Mouse (Mus musculus) limb, embryonic 13.5 days (tissue): ENCODE measurements around the gene Atp1a3. TPM values are rescaled to one million over a fixed set of nuclear protein-coding genes. Genes with fewer than 3 reads are reported as not detected.
A peak's percentile ranks its signal among the peaks of the same experiment; 100 is the strongest.

Experiments used
- ATAC-seq: fragments of 200-750 bp; cut with Nextera tagmentation; 2 replicates; pipeline ENCODE4 v1.8.0; 2017; ENCODE audit warnings: low read depth, moderate number of reproducible peaks, moderate TSS enrichment; ENCODE audit not compliant: low FRiP score
- H3K27ac ChIP-seq: fragments of 300-500 bp; sonication (generic); 2 replicates; pipeline ENCODE4 v1.5.1; 2015; ENCODE audit warnings: inconsistent platforms, mild to moderate bottlenecking, moderate library complexity
- H3K27me3 ChIP-seq: fragments of 300-500 bp; sonication (generic); 2 replicates; pipeline ENCODE4 v1.6.1; 2015; ENCODE audit warnings: mild to moderate bottlenecking, inconsistent platforms
- H3K36me3 ChIP-seq: fragments of 300-500 bp; sonication (generic); 2 replicates; pipeline ENCODE4 v1.6.1; 2015; ENCODE audit warnings: inconsistent platforms, mild to moderate bottlenecking, moderate library complexity
- H3K4me1 ChIP-seq: fragments of 300-500 bp; sonication (generic); 2 replicates; pipeline ENCODE4 v1.6.1; 2015; ENCODE audit warnings: inconsistent platforms
- H3K4me2 ChIP-seq: fragments of 300-500 bp; sonication (generic); replicated peaks from 2 replicates; pipeline ENCODE4 v1.6.1; 2015; ENCODE audit warnings: inconsistent platforms, mild to moderate bottlenecking, moderate library complexity
- H3K4me3 ChIP-seq: fragments of 300-500 bp; sonication (generic); 2 replicates; pipeline ENCODE4 v1.5.1; 2015; ENCODE audit warnings: moderate library complexity, mild to moderate bottlenecking, inconsistent platforms
- H3K9ac ChIP-seq: fragments of 300-500 bp; sonication (generic); 2 replicates; pipeline ENCODE4 v1.6.1; 2015; ENCODE audit warnings: mild to moderate bottlenecking, inconsistent platforms
- H3K9me3 ChIP-seq: fragments of 300-500 bp; sonication (generic); 2 replicates; pipeline ENCODE4 v1.6.1; 2016; ENCODE audit warnings: inconsistent platforms
- WGBS: fragments of 180-500 bp; shearing (Covaris S2); methylation state at CpG from one replicate; pipeline ENCODE4 v1.1.7; 2015; 5-methylcytosine and 5-hydroxymethylcytosine counted together
- polyA plus RNA-seq: library from polyadenylated mRNA; unstranded; fragments of >200 nt; fragmentation: Nextera tagmentation; extraction: Ambion mirVana; gene quantifications from 2 replicates; pipeline ENCODE4 v1.2.1, GENCODE M21; 2015

Gene Atp1a3
- polyA plus RNA-seq, 1 experiment from 2014 or later: 0.59 TPM

DNA sequence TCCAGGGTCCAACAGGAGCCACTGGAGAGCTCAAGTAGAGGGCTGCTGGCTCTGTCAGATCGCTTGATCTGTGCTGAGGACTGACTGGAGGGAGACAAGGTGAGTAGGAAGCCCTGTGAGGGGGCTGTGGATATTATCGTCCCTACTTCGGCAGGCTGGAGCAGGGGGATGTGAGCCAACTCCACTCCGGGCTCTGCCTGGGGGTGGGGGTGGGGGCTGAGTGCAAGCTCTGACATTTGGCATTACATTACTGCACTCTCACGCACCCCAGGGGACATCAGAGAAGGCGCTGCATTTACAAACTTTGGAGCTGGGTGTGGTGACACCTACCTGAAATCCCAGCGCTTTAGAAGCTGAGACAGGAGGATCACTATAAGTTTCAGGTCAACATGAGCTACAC, 5.8 kb upstream of the Atp1a3 start:
- Histone ChIP-seq H3K27ac (no peak overlapping the region), H3K4me1 (peaks cover 18% of the 10 kb centered on the region), H3K9ac (no peak overlapping the region), H3K9me3 (no peaks in the 10 kb centered on the region), H3K4me2 (no peak overlapping the region), H3K27me3 (peaks cover 73% of the 10 kb centered on the region), H3K4me3 (no peak overlapping the region), H3K36me3 (peaks cover 50% of the 10 kb centered on the region)
- WGBS: 53% methylated on average over 7 of the region's 7 CpGs
- ATAC-seq: no peak

GRCm38 (mm10) chr7:25010090-25010913, 4.5 kb upstream of the Atp1a3 start:
- ATAC-seq: no peak
- Histone ChIP-seq H3K4me1 (peaks cover 26% of the 10 kb centered on the region), H3K9ac (0 out of 2 replicates have a peak overlapping the region, but pooled peaks have one; percentile 13), H3K9me3 (no peaks in the 10 kb centered on the region), H3K36me3 (peaks cover 38% of the 10 kb centered on the region), H3K27me3 (peaks cover 86% of the 10 kb centered on the region), H3K27ac (no peak overlapping the region), H3K4me3 (peak overlapping the region; percentile 39), H3K4me2 (peak overlapping the region; percentile 65)
- 3% methylated on average over 79 of the region's 97 CpGs for WGBS

GRCm38 (mm10) chr7:25009099-25009700, 3.4 kb upstream of the Atp1a3 start:
- Histone ChIP-seq H3K36me3 (peaks cover 27% of the 10 kb centered on the region), H3K4me3 (no peak overlapping the region; the same call in 1 of the 2 replicates), H3K4me2 (peak overlapping the region; percentile 14; the same call in 1 of the 2 replicates), H3K27ac (no peak overlapping the region), H3K27me3 (peaks cover 97% of the 10 kb centered on the region), H3K9me3 (no peaks in the 10 kb centered on the region), H3K4me1 (peaks cover 28% of the 10 kb centered on the region), H3K9ac (no peak overlapping the region)
- WGBS: 9% methylated on average over 20 of the region's 20 CpGs
- ATAC-seq: no peak

GRCm38 (mm10) chr7:25008635-25009034, 2.9 kb upstream of the Atp1a3 start:
- WGBS: 1% methylated on average over 17 of the region's 17 CpGs
- Histone ChIP-seq H3K4me1 (peaks cover 30% of the 10 kb centered on the region), H3K9me3 (no peaks in the 10 kb centered on the region), H3K27me3 (peaks cover 100% of the 10 kb centered on the region), H3K4me2 (peak overlapping the region; percentile 14; the same call in 1 of the 2 replicates), H3K4me3 (no peak overlapping the region; the same call in 1 of the 2 replicates), H3K27ac (no peak overlapping the region), H3K9ac (no peak overlapping the region), H3K36me3 (peaks cover 21% of the 10 kb centered on the region)
- peak; percentile 55; the same call in 1 of the 2 replicates for ATAC-seq

DNA sequence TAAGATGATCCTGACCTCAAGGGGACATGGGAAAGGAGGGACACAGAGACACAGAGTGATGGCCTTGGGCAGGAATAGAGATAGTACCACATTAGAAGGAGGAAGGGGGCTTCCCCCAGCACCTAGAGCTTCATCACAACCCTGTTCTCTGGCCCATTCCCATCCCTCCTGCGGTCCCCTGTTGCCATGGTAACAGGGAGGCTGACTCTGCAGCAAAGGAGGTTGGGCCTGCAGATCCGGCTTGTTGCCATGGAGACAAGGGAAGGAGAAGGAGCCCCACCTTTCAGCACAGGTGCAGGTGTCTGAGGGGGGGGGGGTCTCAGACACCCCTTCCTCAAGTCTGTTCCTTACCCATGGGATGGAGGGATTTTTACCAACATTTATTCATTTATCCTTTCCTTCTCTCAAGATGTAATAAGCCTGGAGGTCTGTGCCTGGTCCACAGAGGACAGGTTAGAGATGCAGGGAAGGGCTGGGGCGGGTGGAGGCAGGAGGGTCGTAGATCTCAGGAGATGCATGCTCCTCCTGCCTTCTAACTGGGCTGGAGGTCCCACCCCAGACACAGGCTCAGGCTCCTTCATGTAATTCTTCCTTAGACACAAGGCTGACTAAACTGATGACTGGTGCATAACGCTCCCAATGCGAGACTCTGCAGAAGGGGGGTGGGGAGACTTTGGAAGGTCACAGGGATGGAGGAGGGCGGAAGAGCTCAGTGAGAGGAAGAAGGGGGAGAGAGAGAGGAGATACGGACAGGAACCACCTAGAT, 2.0 kb upstream of the Atp1a3 start:
- H3K27ac ChIP-seq: no peak overlapping the region
- whole genome bisulfite sequencing: 33% methylated on average over 8 of the region's 8 CpGs
- no peak overlapping the region for H3K9ac ChIP-seq
- peaks cover 34% of the 10 kb centered on the region for H3K4me1 ChIP-seq
- no peak overlapping the region for H3K4me3 ChIP-seq
- H3K27me3 ChIP-seq: peaks cover 96% of the 10 kb centered on the region
- H3K9me3 ChIP-seq: no peaks in the 10 kb centered on the region
- no peak overlapping the region for H3K4me2 ChIP-seq
- no peak for ATAC-seq
- H3K36me3 ChIP-seq: peaks cover 13% of the 10 kb centered on the region

DNA sequence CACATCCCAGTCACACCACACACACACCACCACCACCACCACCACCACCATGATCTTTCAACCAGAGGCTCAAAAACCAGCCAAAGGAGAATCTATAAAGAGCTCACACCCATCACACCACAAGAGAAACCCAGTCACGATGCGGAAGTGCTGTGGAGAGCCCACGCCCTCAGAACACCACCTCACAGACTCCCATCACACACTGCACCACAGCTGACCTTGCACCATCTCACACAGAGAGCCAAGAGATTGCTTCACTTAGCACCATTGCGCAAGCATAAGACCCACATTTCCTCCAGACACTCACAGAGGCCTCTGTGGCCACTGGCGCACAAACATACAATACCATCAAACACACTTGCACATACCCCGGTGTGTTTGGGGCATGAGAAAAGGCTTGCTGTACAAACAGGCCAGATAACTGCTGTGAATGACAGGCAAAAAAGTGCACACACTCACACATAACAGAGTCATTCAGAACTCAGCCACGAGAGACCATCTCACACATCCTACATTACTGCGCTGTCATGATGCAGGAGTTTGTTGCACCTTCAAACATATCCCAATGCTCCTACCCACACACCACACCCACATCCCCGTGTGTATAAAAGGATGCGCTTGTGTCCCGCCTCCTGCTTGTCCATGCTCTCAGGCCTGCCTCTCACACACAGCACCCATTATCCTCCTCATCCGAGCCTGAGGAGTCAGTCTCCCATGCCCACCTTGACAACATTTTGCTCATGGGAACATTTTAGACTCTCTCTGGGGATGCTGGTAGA, 1.0 kb upstream of the Atp1a3 start:
- Histone ChIP-seq H3K27ac (no peak overlapping the region), H3K36me3 (0 out of 2 replicates have a peak, but pooled peaks cover 3% of the 10 kb centered on the region), H3K9me3 (no peaks in the 10 kb centered on the region), H3K4me2 (no peak overlapping the region), H3K4me3 (no peak overlapping the region), H3K27me3 (peaks cover 90% of the 10 kb centered on the region), H3K4me1 (peaks cover 34% of the 10 kb centered on the region), H3K9ac (no peak overlapping the region)
- no peak for ATAC-seq
- 77% methylated on average over 12 of the region's 12 CpGs for WGBS

- no peaks in the 10 kb centered on the region for H3K36me3 ChIP-seq
- no peak overlapping the region for H3K27ac ChIP-seq
- peaks cover 86% of the 10 kb centered on the region for H3K27me3 ChIP-seq
- H3K4me3 ChIP-seq: peak overlapping the region; percentile 43
- ATAC-seq: no peak
- WGBS: 70% methylated on average over 3 of the region's 3 CpGs
- peak overlapping the region; percentile 71 for H3K4me2 ChIP-seq
- H3K9ac ChIP-seq: no peak overlapping the region
- no peaks in the 10 kb centered on the region for H3K9me3 ChIP-seq
- peaks cover 34% of the 10 kb centered on the region for H3K4me1 ChIP-seq
Observed at GRCm38 (mm10) chr7:25006171-25006570, 413 bp upstream of the Atp1a3 start.

GRCm38 (mm10) chr7:25004806-25005205, 952 bp downstream of the Atp1a3 start:
- whole genome bisulfite sequencing: 38% methylated on average over 8 of the region's 9 CpGs

GRCm38 (mm10) chr7:25003820-25004388, 1.9 kb downstream of the Atp1a3 start:
- no peaks in the 10 kb centered on the region for H3K36me3 ChIP-seq
- no peak for ATAC-seq
- no peaks in the 10 kb centered on the region for H3K9me3 ChIP-seq
- no peak overlapping the region for H3K27ac ChIP-seq
- H3K4me1 ChIP-seq: peaks cover 17% of the 10 kb centered on the region
- peaks cover 63% of the 10 kb centered on the region for H3K27me3 ChIP-seq
- H3K4me2 ChIP-seq: no peak overlapping the region
- H3K9ac ChIP-seq: no peak overlapping the region
- WGBS: 82% methylated on average over 8 of the region's 8 CpGs
- H3K4me3 ChIP-seq: no peak overlapping the region

More at GRCm38 (mm10) chr7:25004806-25005205, 952 bp downstream of the Atp1a3 start:
- no peak overlapping the region for H3K4me3 ChIP-seq
- no peak overlapping the region for H3K27ac ChIP-seq
- peaks cover 25% of the 10 kb centered on the region for H3K4me1 ChIP-seq
- H3K27me3 ChIP-seq: peaks cover 72% of the 10 kb centered on the region
- no peak overlapping the region; the same call in 1 of the 2 replicates for H3K4me2 ChIP-seq
- no peak overlapping the region for H3K9ac ChIP-seq
- ATAC-seq: no peak
- H3K36me3 ChIP-seq: no peaks in the 10 kb centered on the region
- H3K9me3 ChIP-seq: no peaks in the 10 kb centered on the region

DNA sequence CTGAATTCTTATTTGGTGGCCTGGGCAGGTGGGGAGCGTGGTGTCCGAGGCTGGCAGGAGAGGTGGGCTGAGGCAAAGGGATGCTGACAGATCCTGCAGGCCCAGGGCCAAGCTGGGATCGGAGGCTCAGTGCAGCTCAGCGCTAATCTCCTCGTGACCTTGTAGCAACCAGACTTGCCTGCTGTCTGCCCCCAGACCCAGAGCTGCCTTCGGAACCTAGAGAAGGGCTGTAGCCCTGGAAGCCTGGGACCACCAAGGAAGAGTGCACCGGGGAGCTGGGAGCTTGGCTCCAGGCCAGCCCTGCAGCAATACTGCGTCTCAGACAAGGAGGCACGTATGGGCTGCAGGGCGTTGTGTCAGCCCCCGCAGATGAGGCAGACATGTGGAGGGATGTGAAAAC, 2.5 kb downstream of the Atp1a3 start:
- Histone ChIP-seq H3K9me3 (no peaks in the 10 kb centered on the region), H3K4me3 (no peak overlapping the region), H3K27me3 (peaks cover 57% of the 10 kb centered on the region), H3K9ac (no peak overlapping the region), H3K4me1 (peaks cover 16% of the 10 kb centered on the region), H3K4me2 (no peak overlapping the region), H3K36me3 (no peaks in the 10 kb centered on the region), H3K27ac (no peak overlapping the region)
- no peak for ATAC-seq
- 39% methylated on average over 11 of the region's 11 CpGs for WGBS

- Histone ChIP-seq H3K27me3 (peaks cover 31% of the 10 kb centered on the region), H3K36me3 (no peaks in the 10 kb centered on the region), H3K4me3 (no peak overlapping the region), H3K4me2 (no peak overlapping the region), H3K27ac (no peak overlapping the region), H3K9me3 (no peaks in the 10 kb centered on the region), H3K9ac (no peak overlapping the region), H3K4me1 (peaks cover 13% of the 10 kb centered on the region)
- no peak for ATAC-seq
- 74% methylated on average over 12 of the region's 12 CpGs for WGBS
Observed at GRCm38 (mm10) chr7:25000711-25001110, 5.0 kb downstream of the Atp1a3 start.
